Mouse (Mus musculus) midbrain, embryonic 10.5 days (tissue): ENCODE measurements at regions not wholly inside any gene's neighbourhood (a gene's known extent, or its start where the extent isn't known, plus 50 kb on each side); places are given as distances from the start of the nearest gene placed in this dataset.

Source experiments
- DNase-seq: peaks from one replicate; pipeline ENCODE4 v3.0.0-alpha.2; 2017; ENCODE audit warnings: low spot score
- H3K27ac ChIP-seq: fragments of 300-500 bp; sonication (generic); replicated peaks from 2 replicates; pipeline ENCODE4 v1.5.1; 2016; ENCODE audit warnings: mild to moderate bottlenecking
- H3K27me3 ChIP-seq: fragments of 300-500 bp; sonication (generic); 2 replicates; pipeline ENCODE4 v1.6.1; 2016; ENCODE audit warnings: low read depth, mild to moderate bottlenecking; ENCODE audit not compliant: poor library complexity, severe bottlenecking
- H3K36me3 ChIP-seq: fragments of 300-500 bp; sonication (generic); 2 replicates; pipeline ENCODE4 v1.6.1; 2016; ENCODE audit warnings: mild to moderate bottlenecking, moderate library complexity
- H3K4me1 ChIP-seq: fragments of 300-500 bp; sonication (generic); 2 replicates; pipeline ENCODE4 v1.6.1; 2016
- H3K4me3 ChIP-seq: fragments of 300-500 bp; sonication (generic); 2 replicates; pipeline ENCODE4 v1.5.1; 2016; ENCODE audit warnings: mild to moderate bottlenecking, moderate library complexity
- H3K9me3 ChIP-seq: fragments of 300-500 bp; sonication (generic); replicated peaks from 2 replicates; pipeline ENCODE4 v1.6.1; 2016; ENCODE audit warnings: mild to moderate bottlenecking
- WGBS: fragments of 180-500 bp; shearing (Covaris S2); methylation state at CpG from one replicate; pipeline ENCODE4 v1.1.7; 2016; 5-methylcytosine and 5-hydroxymethylcytosine counted together

GRCm38 (mm10) chr15:86852161-86852870 lies 638.1 kb downstream of the Tbc1d22a start:
- WGBS = 31% methylated on average over 11 of the region's 11 CpGs
- no peaks in the 10 kb centered on the region for H3K9me3 ChIP-seq

GRCm38 (mm10) chr15:86858356-86858906 lies 644.2 kb downstream of the Tbc1d22a start:
- Histone ChIP-seq H3K36me3 (no peaks in the 10 kb centered on the region), H3K27me3 (peaks cover 41% of the 10 kb centered on the region; the same call in 1 of the 2 replicates), H3K4me1 (peaks cover 11% of the 10 kb centered on the region), H3K4me3 (no peak overlapping the region), H3K27ac (no peak overlapping the region), H3K9me3 (no peaks in the 10 kb centered on the region)
- 10% methylated on average over 3 of the region's 3 CpGs for WGBS
- DNase-seq = no peak

More at GRCm38 (mm10) chr15:86852161-86852870, 638.1 kb downstream of the Tbc1d22a start:
- Histone ChIP-seq H3K27ac (peak overlapping the region; percentile 72), H3K4me1 (peaks cover 14% of the 10 kb centered on the region), H3K27me3 (peaks cover 28% of the 10 kb centered on the region; the same call in 1 of the 2 replicates), H3K36me3 (no peaks in the 10 kb centered on the region), H3K4me3 (no peak overlapping the region)
- peak; percentile 28 for DNase-seq

GRCm38 (mm10) chr15:86875721-86876309 lies 661.6 kb downstream of the Tbc1d22a start:
- no peaks in the 10 kb centered on the region for H3K36me3 ChIP-seq
- no peaks in the 10 kb centered on the region for H3K27me3 ChIP-seq
- H3K4me1 ChIP-seq = peaks cover 24% of the 10 kb centered on the region
- DNase-seq = peak; percentile 74
- H3K27ac ChIP-seq = peak overlapping the region; percentile 82
- no peaks in the 10 kb centered on the region for H3K9me3 ChIP-seq
- peak overlapping the region; percentile 44 for H3K4me3 ChIP-seq
- 4% methylated on average over 7 of the region's 7 CpGs for WGBS

- Histone ChIP-seq H3K4me1 (no peaks in the 10 kb centered on the region), H3K36me3 (no peaks in the 10 kb centered on the region), H3K4me3 (no peak overlapping the region), H3K9me3 (no peaks in the 10 kb centered on the region), H3K27ac (no peak overlapping the region), H3K27me3 (no peaks in the 10 kb centered on the region)
- no peak for DNase-seq
- 66% methylated on average over 6 of the region's 6 CpGs for WGBS
These were observed 647.1 kb upstream of the Fam19a5 start for GRCm38 (mm10) chr15:86896974-86897373.

GRCm38 (mm10) chr15:86899961-86900360 lies 644.1 kb upstream of the Fam19a5 start:
- Histone ChIP-seq H3K36me3 (no peaks in the 10 kb centered on the region), H3K9me3 (no peaks in the 10 kb centered on the region), H3K27ac (no peak overlapping the region), H3K4me1 (0 out of 2 replicates have a peak, but pooled peaks cover 3% of the 10 kb centered on the region), H3K27me3 (no peaks in the 10 kb centered on the region), H3K4me3 (no peak overlapping the region)
- WGBS = 61% methylated on average over 1 of the region's 1 CpGs
- no peak for DNase-seq

GRCm38 (mm10) chr15:86903006-86903405 lies 641.1 kb upstream of the Fam19a5 start:
- Histone ChIP-seq H3K4me3 (no peak overlapping the region), H3K36me3 (no peaks in the 10 kb centered on the region), H3K4me1 (0 out of 2 replicates have a peak, but pooled peaks cover 3% of the 10 kb centered on the region), H3K9me3 (no peaks in the 10 kb centered on the region), H3K27ac (no peak overlapping the region), H3K27me3 (no peaks in the 10 kb centered on the region)
- DNase-seq = no peak
- WGBS = 23% methylated on average over 3 of the region's 3 CpGs

GRCm38 (mm10) chr15:86913276-86913675 lies 630.8 kb upstream of the Fam19a5 start:
- Histone ChIP-seq H3K4me3 (no peak overlapping the region), H3K36me3 (no peaks in the 10 kb centered on the region), H3K9me3 (no peaks in the 10 kb centered on the region), H3K27me3 (no peaks in the 10 kb centered on the region), H3K4me1 (no peaks in the 10 kb centered on the region), H3K27ac (no peak overlapping the region)
- WGBS = 84% methylated on average over 3 of the region's 3 CpGs
- no peak for DNase-seq

GRCm38 (mm10) chr15:86917891-86918290 lies 626.2 kb upstream of the Fam19a5 start:
- Histone ChIP-seq H3K27me3 (0 out of 2 replicates have a peak, but pooled peaks cover 8% of the 10 kb centered on the region), H3K4me1 (peaks cover 27% of the 10 kb centered on the region), H3K36me3 (no peaks in the 10 kb centered on the region), H3K27ac (no peak overlapping the region), H3K9me3 (no peaks in the 10 kb centered on the region), H3K4me3 (no peak overlapping the region)
- WGBS = 90% methylated on average over 8 of the region's 8 CpGs
- DNase-seq = no peak

GRCm38 (mm10) chr15:86919704-86920103 lies 624.4 kb upstream of the Fam19a5 start:
- H3K27me3 ChIP-seq = 0 out of 2 replicates have a peak, but pooled peaks cover 8% of the 10 kb centered on the region
- no peak for DNase-seq
- H3K27ac ChIP-seq = 0 out of 2 replicates have a peak overlapping the region, but pooled peaks have one; percentile 3
- WGBS = 37% methylated on average over 8 of the region's 8 CpGs
- H3K4me1 ChIP-seq = peaks cover 28% of the 10 kb centered on the region
- H3K4me3 ChIP-seq = no peak overlapping the region
- H3K9me3 ChIP-seq = no peaks in the 10 kb centered on the region
- H3K36me3 ChIP-seq = no peaks in the 10 kb centered on the region

GRCm38 (mm10) chr15:86920185-86920584 lies 623.9 kb upstream of the Fam19a5 start:
- Histone ChIP-seq H3K27ac (0 out of 2 replicates have a peak overlapping the region, but pooled peaks have one; percentile 3), H3K4me1 (peaks cover 33% of the 10 kb centered on the region), H3K36me3 (no peaks in the 10 kb centered on the region), H3K4me3 (no peak overlapping the region), H3K9me3 (no peaks in the 10 kb centered on the region), H3K27me3 (0 out of 2 replicates have a peak, but pooled peaks cover 8% of the 10 kb centered on the region)
- DNase-seq = no peak
- 23% methylated on average over 7 of the region's 7 CpGs for WGBS

GRCm38 (mm10) chr15:86921401-86921800 lies 622.7 kb upstream of the Fam19a5 start:
- Histone ChIP-seq H3K27ac (no peak overlapping the region), H3K9me3 (no peaks in the 10 kb centered on the region), H3K27me3 (0 out of 2 replicates have a peak, but pooled peaks cover 8% of the 10 kb centered on the region), H3K4me3 (no peak overlapping the region), H3K36me3 (no peaks in the 10 kb centered on the region), H3K4me1 (peaks cover 43% of the 10 kb centered on the region)
- DNase-seq = no peak
- WGBS = 13% methylated on average over 8 of the region's 8 CpGs

- H3K4me3 ChIP-seq = peak overlapping the region; percentile 33
- H3K4me1 ChIP-seq = peaks cover 33% of the 10 kb centered on the region
- DNase-seq = peak; percentile 22
- H3K27me3 ChIP-seq = 0 out of 2 replicates have a peak, but pooled peaks cover 8% of the 10 kb centered on the region
- WGBS = 12% methylated on average over 17 of the region's 17 CpGs
- no peaks in the 10 kb centered on the region for H3K9me3 ChIP-seq
- no peaks in the 10 kb centered on the region for H3K36me3 ChIP-seq
- H3K27ac ChIP-seq = peak overlapping the region; percentile 67
These were observed 618.9 kb upstream of the Fam19a5 start for GRCm38 (mm10) chr15:86925081-86925749.
